Mouse (Mus musculus) thymus, adult 2 months (tissue): Measurements from ENCODE around the gene Agbl5. TPM values are rescaled to one million over a fixed set of nuclear protein-coding genes. Genes with fewer than 3 reads are reported as not detected.

ENCODE experiments used
- DNase-seq: peaks from one replicate; pipeline ENCODE4 v3.0.0; 2021
- H3K27ac ChIP-seq: fragments of 200-500 bp; 2 replicates; pipeline ENCODE4 v1.5.1; 2012; ENCODE audit warnings: low read length, control low read depth; ENCODE audit not compliant: control insufficient read depth, insufficient read depth
- H3K27me3 ChIP-seq: fragments of 200-500 bp; 2 replicates; pipeline ENCODE4 v1.6.1; 2012; ENCODE audit warnings: mild to moderate bottlenecking, low read length, moderate library complexity, mixed read lengths; ENCODE audit not compliant: control insufficient read depth, insufficient read depth
- H3K36me3 ChIP-seq: fragments of 200-500 bp; 2 replicates; pipeline ENCODE4 v1.6.1; 2012; ENCODE audit warnings: mild to moderate bottlenecking, low read length, moderate library complexity; ENCODE audit not compliant: control insufficient read depth, insufficient read depth
- H3K4me1 ChIP-seq: fragments of 200-500 bp; replicated peaks from 2 replicates; pipeline ENCODE4 v1.6.1; 2012; ENCODE audit warnings: low read length; ENCODE audit not compliant: control insufficient read depth, insufficient read depth
- H3K4me3 ChIP-seq: fragments of 200-500 bp; 2 replicates; pipeline ENCODE4 v1.5.1; 2012; ENCODE audit warnings: mild to moderate bottlenecking, low read length, control low read depth, moderate library complexity; ENCODE audit not compliant: control insufficient read depth, insufficient read depth
- CTCF ChIP-seq: fragments of 200-500 bp; IDR thresholded peaks from 2 replicates; pipeline ENCODE4 v1.5.1; 2012; ENCODE audit warnings: mild to moderate bottlenecking, control low read depth, low read length, moderate library complexity, borderline replicate concordance; ENCODE audit not compliant: control insufficient read depth, poor library complexity, insufficient read depth; ENCODE audit errors: extremely low read depth
- POLR2A ChIP-seq: fragments of 200-500 bp; IDR thresholded peaks from 2 replicates; pipeline ENCODE4 v1.6.1; 2012; ENCODE audit warnings: mild to moderate bottlenecking, low read length, control low read depth, moderate library complexity; ENCODE audit not compliant: control insufficient read depth, poor library complexity, insufficient read depth; ENCODE audit errors: extremely low read depth
- WGBS: fragments of 180-500 bp; shearing (Covaris S2); methylation state at CpG from one replicate; pipeline ENCODE4 v1.1.7; 2018; 5-methylcytosine and 5-hydroxymethylcytosine counted together
- polyA plus RNA-seq: library from polyadenylated mRNA; depleted of rRNA; stranded (reverse); fragments of >200 nt; gene quantifications from 2 replicates; pipeline ENCODE4 v1.2.3, GENCODE M21; 2012

Agbl5 gene
- polyA plus RNA-seq, 1 experiment, result 40.7 TPM

- Histone ChIP-seq H3K27me3 (no peaks in the 10 kb centered on the region), H3K27ac (peak overlapping the region; percentile 10; the same call in 1 of the 2 replicates), H3K36me3 (no peaks in the 10 kb centered on the region), H3K4me3 (no peak overlapping the region), H3K4me1 (peaks cover 49% of the 10 kb centered on the region)
- TF ChIP-seq CTCF (no peak), POLR2A (no peak)
- WGBS, result 86% methylated on average over 5 of the region's 5 CpGs
- no peak for DNase-seq
Observed at GRCm38 (mm10) chr5:30912156-30912555, 23.7 kb downstream of the Agbl5 start.

GRCm38 (mm10) chr5:30913060-30913841 is 24.8 kb downstream of the Agbl5 start, which contains the start of gene Emilin1:
Gene Emilin1, plus strand, starts transcription at chr5:30913402.
- DNase-seq, result peak; percentile 41
- 12% methylated on average over 13 of the region's 13 CpGs for WGBS
- Histone ChIP-seq H3K4me3 (peak within 1 kb of the TSS; percentile 50), H3K27ac (peak within 1 kb of the TSS; percentile 66), H3K27me3 (no peaks in the 10 kb centered on the region), H3K36me3 (no peaks in the 10 kb centered on the region), H3K4me1 (peaks cover 45% of the 10 kb centered on the region)
- TF ChIP-seq POLR2A, result 0 out of 2 replicates have a peak, but pooled peaks have one; percentile 29
- TF ChIP-seq CTCF, result no peak

GRCm38 (mm10) chr5:30914101-30914635 is 25.7 kb downstream of the Agbl5 start:
- Histone ChIP-seq H3K27me3 (no peaks in the 10 kb centered on the region), H3K36me3 (no peaks in the 10 kb centered on the region), H3K4me1 (peaks cover 36% of the 10 kb centered on the region), H3K27ac (peak overlapping the region; percentile 66), H3K4me3 (peak overlapping the region; percentile 50)
- TF ChIP-seq CTCF (no peak), POLR2A (0 out of 2 replicates have a peak, but pooled peaks have one; percentile 23)
- no peak for DNase-seq
- WGBS, result 21% methylated on average over 7 of the region's 7 CpGs

GRCm38 (mm10) chr5:30914849-30915248 is 26.4 kb downstream of the Agbl5 start:
- H3K4me3 ChIP-seq, result peak overlapping the region; percentile 32
- no peaks in the 10 kb centered on the region for H3K36me3 ChIP-seq
- peak overlapping the region; percentile 66 for H3K27ac ChIP-seq
- no peak for TF ChIP-seq POLR2A
- TF ChIP-seq CTCF, result no peak
- peaks cover 36% of the 10 kb centered on the region for H3K4me1 ChIP-seq
- DNase-seq, result peak; percentile 35
- no peaks in the 10 kb centered on the region for H3K27me3 ChIP-seq
- WGBS, result 33% methylated on average over 6 of the region's 6 CpGs

GRCm38 (mm10) chr5:30915456-30915855 is 27.0 kb downstream of the Agbl5 start:
- peaks cover 36% of the 10 kb centered on the region for H3K4me1 ChIP-seq
- H3K27me3 ChIP-seq, result no peaks in the 10 kb centered on the region
- peak overlapping the region; percentile 32 for H3K4me3 ChIP-seq
- WGBS, result 6% methylated on average over 9 of the region's 9 CpGs
- peak; percentile 51 for DNase-seq
- peak overlapping the region; percentile 66 for H3K27ac ChIP-seq
- no peaks in the 10 kb centered on the region for H3K36me3 ChIP-seq
- no peak for TF ChIP-seq CTCF
- no peak for TF ChIP-seq POLR2A

GRCm38 (mm10) chr5:30915974-30916433 is 27.5 kb downstream of the Agbl5 start:
- Histone ChIP-seq H3K27me3 (no peaks in the 10 kb centered on the region), H3K4me1 (peaks cover 36% of the 10 kb centered on the region), H3K27ac (peak overlapping the region; percentile 58), H3K4me3 (no peak overlapping the region), H3K36me3 (no peaks in the 10 kb centered on the region)
- WGBS, result 8% methylated on average over 7 of the region's 7 CpGs
- peak; percentile 68 for DNase-seq
- TF ChIP-seq CTCF (0 out of 2 replicates have a peak, but pooled peaks have one; percentile 49), POLR2A (no peak)
